17 mouse cellular contexts compared by ENCODE assay signal in the genomic region with DNA sequence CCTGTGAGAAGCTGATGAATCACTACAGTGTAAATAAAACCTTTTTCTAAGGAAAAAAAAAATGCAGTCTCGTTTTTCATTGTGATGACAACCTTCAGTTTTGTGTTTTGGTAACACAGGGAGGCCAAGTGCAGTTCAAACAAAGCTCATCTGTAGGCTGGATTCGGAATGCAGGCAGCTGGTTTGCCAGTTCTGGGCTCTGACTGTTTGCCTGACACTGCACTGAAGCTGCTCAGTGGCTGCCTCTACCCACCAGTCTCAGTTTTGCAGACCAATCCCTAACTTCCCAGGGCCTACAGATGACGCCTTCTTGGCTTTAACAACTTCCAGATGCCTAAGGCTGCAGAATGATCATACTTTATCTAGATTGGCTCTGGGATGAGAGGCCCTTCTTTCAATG.
DNase-seq lines count a peak whose midpoint lies in the region; ATAC-seq and TF ChIP-seq lines count a peak whose summit lies in the region.
"Had no signal": no experiment of that assay in that cellular context is flagged by ENCODE, and none has a peak within 500 bp of the region (broad histone marks: within the 10 kb centered on the region; RNA-seq: fewer than 3 reads in every experiment).

No protein-coding gene starts in this region.

- peak; percentile 55; the same call in 1 of the 2 replicates for ATAC-seq in intestine, embryonic 15.5 days
- no peak for ATAC-seq in intestine, postnatal 0 days
- no peak for ATAC-seq in midbrain, embryonic 13.5 days
- ATAC-seq: forebrain, embryonic 16.5 days; midbrain, embryonic 16.5 days had no signal

- H3K27me3 ChIP-seq in intestine, embryonic 15.5 days (replicated peaks): no peaks in the 10 kb centered on the region
- H3K27me3 ChIP-seq in intestine, postnatal 0 days (replicated peaks; ENCODE audit: control insufficient read depth, insufficient read depth, low read length): no peaks in the 10 kb centered on the region
- H3K27me3 ChIP-seq in midbrain, embryonic 10.5 days (ENCODE audit: low read depth, poor library complexity, severe bottlenecking): no peaks in the 10 kb centered on the region
- peaks cover 3% of the 10 kb centered on the region; the same call in 1 of the 2 replicates for H3K27me3 ChIP-seq in midbrain, embryonic 13.5 days
- H3K27me3 ChIP-seq: neural tube, embryonic 13.5 days had no signal

- WGBS in intestine, embryonic 15.5 days: 23% methylated on average over 3 of the region's 3 CpGs
- WGBS in intestine, postnatal 0 days: 38% methylated on average over 3 of the region's 3 CpGs
- 66% methylated on average over 3 of the region's 3 CpGs for WGBS in midbrain, embryonic 10.5 days
- WGBS in midbrain, embryonic 13.5 days: 76% methylated on average over 3 of the region's 3 CpGs

- H3K9me3 ChIP-seq in intestine, embryonic 15.5 days: no peaks in the 10 kb centered on the region
- no peaks in the 10 kb centered on the region for H3K9me3 ChIP-seq in intestine, postnatal 0 days (ENCODE audit: control insufficient read depth)
- H3K9me3 ChIP-seq in midbrain, embryonic 10.5 days (replicated peaks): no peaks in the 10 kb centered on the region
- no peaks in the 10 kb centered on the region for H3K9me3 ChIP-seq in midbrain, embryonic 13.5 days
- H3K9me3 ChIP-seq: neural tube, embryonic 13.5 days had no signal

- no peak overlapping the region for H3K9ac ChIP-seq in intestine, embryonic 15.5 days
- no peak overlapping the region for H3K9ac ChIP-seq in intestine, postnatal 0 days (ENCODE audit: low read depth, low read length)
- no peak overlapping the region for H3K9ac ChIP-seq in midbrain, embryonic 13.5 days (replicated peaks)
- H3K9ac ChIP-seq: neural tube, embryonic 13.5 days had no signal

- H3K4me2 ChIP-seq in intestine, embryonic 15.5 days (replicated peaks): no peak overlapping the region
- no peak overlapping the region for H3K4me2 ChIP-seq in intestine, postnatal 0 days (replicated peaks; ENCODE audit: low read depth)
- no peak overlapping the region for H3K4me2 ChIP-seq in midbrain, embryonic 13.5 days (replicated peaks)
- H3K4me2 ChIP-seq: neural tube, embryonic 13.5 days had no signal

- H3K27ac ChIP-seq in intestine, embryonic 15.5 days: no peak overlapping the region
- no peak overlapping the region for H3K27ac ChIP-seq in intestine, postnatal 0 days (ENCODE audit: low read depth, low read length)
- peak overlapping the region; percentile 52; the same call in 1 of the 2 replicates for H3K27ac ChIP-seq in midbrain, embryonic 10.5 days (replicated peaks)
- no peak overlapping the region for H3K27ac ChIP-seq in midbrain, embryonic 13.5 days
- H3K27ac ChIP-seq: left cerebral cortex, adult 2 months; neural tube, embryonic 13.5 days had no signal

- TF ChIP-seq CTCF in intestine, postnatal 0 days (IDR thresholded peaks at IDR 0.05; ENCODE audit: low read depth): no peak

- 0 out of 2 replicates have a peak, but pooled peaks cover 3% of the 10 kb centered on the region for H3K4me1 ChIP-seq in intestine, embryonic 15.5 days (replicated peaks)
- H3K4me1 ChIP-seq in intestine, postnatal 0 days (replicated peaks; ENCODE audit: control insufficient read depth, insufficient read depth, low read length): no peaks in the 10 kb centered on the region
- peaks cover 33% of the 10 kb centered on the region for H3K4me1 ChIP-seq in midbrain, embryonic 10.5 days
- H3K4me1 ChIP-seq in midbrain, embryonic 13.5 days (replicated peaks): peaks cover 12% of the 10 kb centered on the region

- DNase-seq in midbrain, embryonic 10.5 days (ENCODE audit: low spot score): no peak
- DNase-seq in fibroblast of lung, adult 2 months (ENCODE audit: low read depth): peak; percentile 71
- DNase-seq in urinary bladder, postnatal 10 days (ENCODE audit: low spot score): no peak
- DNase-seq in retina, embryonic 14.5 days (ENCODE audit: low spot score): no peak
- DNase-seq in frontal cortex, postnatal 36 days (ENCODE audit: low spot score in 2 of 2): no peak
- DNase-seq: adrenal gland, postnatal 10 days; B cell, adult 2 months; cerebellum, adult 9-11 months; gastrocnemius, postnatal 14 days; lung, postnatal 4 days had no signal

- no peak overlapping the region for H3K4me3 ChIP-seq in intestine, embryonic 15.5 days (replicated peaks)
- H3K4me3 ChIP-seq in intestine, postnatal 0 days (ENCODE audit: low read depth, low read length): no peak overlapping the region
- H3K4me3 ChIP-seq in midbrain, embryonic 10.5 days: no peak overlapping the region
- no peak overlapping the region for H3K4me3 ChIP-seq in midbrain, embryonic 13.5 days (replicated peaks)
- H3K4me3 ChIP-seq: left cerebral cortex, adult 2 months; neural tube, embryonic 13.5 days had no signal

- H3K36me3 ChIP-seq in intestine, embryonic 15.5 days: no peaks in the 10 kb centered on the region
- no peaks in the 10 kb centered on the region; the same call in 1 of the 2 replicates for H3K36me3 ChIP-seq in intestine, postnatal 0 days (ENCODE audit: control insufficient read depth, insufficient read depth)
- H3K36me3 ChIP-seq in midbrain, embryonic 10.5 days: no peaks in the 10 kb centered on the region
- H3K36me3 ChIP-seq in midbrain, embryonic 13.5 days: no peaks in the 10 kb centered on the region
- H3K36me3 ChIP-seq: neural tube, embryonic 13.5 days had no signal
